Mouse (Mus musculus) frontal cortex, adult (tissue): ENCODE results near the gene Brd3.
A peak's percentile ranks its signal among the peaks of the same experiment; 100 is the strongest.

ENCODE experiments used
- ATAC-seq: cut with Nextera tagmentation; 2 replicates; pipeline ENCODE4 v1.9.2; 2017; ENCODE audit warnings: mild to moderate bottlenecking, moderate library complexity, mixed read lengths; ENCODE audit not compliant: low TSS enrichment

The Brd3 gene

DNA sequence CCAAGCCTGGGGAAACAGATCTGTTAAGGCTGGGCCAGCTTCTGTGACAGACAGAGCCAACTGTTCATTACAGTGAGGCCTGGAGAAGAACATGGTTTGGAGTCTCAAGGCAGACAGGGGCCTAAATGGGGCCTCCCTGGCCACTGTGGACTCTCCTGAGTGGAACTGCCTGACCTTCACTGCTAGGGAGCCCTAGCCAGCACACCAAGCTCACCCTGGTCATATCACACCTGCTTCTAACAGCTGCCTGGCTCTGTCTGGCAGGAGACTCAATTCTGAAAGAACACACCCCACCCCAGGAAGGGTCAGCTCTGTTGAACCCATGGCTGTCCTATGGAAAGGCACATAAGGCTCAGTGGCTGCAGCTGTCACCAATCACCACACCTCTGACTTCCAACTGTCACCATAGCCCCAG lies 36.3 kb downstream of the Brd3 start:
- no peak for ATAC-seq

DNA sequence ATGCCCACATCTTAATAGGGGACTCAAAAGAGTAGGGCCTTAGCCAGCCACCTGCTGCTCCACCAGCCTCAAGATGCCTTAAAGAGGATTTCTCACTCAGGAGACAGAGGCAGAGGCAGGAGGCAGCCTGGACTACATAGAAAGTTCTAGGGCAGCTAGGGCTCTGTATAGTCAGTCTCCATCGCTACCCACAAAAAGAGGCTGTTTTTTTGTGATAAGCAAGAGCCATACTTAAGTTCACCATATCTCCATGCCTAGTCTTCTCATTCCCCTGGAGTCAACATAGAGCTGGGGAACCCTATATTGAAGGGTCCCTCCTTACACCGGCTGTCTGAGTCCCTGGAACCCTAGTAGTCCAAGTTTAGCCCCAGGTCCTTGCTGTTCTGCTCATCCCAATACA lies 36.9 kb downstream of the Brd3 start:
- no peak for ATAC-seq

DNA sequence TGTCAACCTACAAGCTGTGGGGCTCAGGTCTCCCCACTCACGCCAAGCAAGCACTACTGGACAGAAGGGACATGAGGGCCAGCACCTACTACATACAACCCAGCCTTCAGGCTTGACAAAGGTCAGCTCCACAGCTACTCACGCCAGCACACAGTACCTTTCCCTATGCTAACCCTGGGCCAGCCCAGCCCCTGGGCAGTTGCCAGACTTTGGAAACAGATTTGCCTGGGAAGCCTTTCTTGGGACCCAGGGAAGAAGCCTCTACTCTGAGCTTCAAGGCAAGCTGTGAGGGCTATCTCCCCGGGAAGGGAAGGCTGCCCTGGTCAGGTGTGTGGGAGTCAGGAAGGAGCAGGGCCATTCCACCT lies 37.5 kb downstream of the Brd3 start:
- ATAC-seq, result no peak

DNA sequence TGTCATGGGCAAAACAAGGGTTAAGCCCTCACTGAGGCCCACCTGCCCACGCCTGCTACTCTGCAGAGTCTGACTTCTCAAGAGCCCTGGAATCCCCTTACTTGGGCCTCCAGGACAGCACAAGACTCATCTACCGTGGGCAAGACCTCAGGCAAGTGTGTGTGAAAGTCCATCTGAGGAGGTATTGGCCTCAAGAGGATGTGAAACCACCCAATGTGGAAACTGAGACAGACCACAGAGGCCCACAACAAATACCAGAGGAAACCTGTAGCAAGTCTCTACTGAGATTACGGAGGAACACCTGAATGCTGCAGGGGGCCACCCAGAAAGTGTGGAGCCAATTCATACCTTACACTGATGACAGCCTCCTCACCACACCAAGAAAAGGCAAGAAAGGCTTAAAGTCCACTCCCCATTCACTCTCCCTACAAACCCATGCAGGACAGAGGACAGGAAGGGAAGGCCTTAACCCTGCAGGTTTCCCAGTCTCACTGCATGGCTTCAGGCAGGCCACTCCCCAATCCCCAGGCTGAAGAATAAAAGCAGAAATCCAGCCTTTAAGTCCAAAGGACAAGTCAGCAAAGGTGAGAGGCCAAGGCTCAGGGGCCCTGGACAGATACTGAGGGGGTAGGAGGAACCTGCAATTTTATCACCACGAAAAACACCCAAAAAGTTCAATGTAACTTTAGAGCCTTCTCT lies 38.0 kb downstream of the Brd3 start:
- no peak for ATAC-seq

DNA sequence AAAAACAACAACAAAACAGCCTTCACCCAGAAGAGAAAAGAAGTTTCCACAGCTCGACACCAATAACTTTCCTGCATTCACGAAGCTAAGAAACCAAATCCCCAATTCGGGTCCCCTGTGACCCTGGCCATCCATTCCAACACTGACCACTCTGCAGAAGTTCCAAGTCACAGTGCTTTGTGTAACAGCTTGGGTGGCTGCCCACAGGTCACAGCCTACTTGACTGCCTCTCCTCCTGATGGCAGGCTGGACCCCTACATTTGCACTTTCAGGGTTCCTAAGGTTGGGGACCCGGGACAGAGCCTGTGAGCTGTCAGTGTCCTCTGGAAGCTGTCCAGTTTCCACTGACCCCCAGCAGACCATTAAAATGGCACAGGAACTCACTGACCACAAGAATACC lies 44.6 kb downstream of the Brd3 start:
- no peak for ATAC-seq

DNA sequence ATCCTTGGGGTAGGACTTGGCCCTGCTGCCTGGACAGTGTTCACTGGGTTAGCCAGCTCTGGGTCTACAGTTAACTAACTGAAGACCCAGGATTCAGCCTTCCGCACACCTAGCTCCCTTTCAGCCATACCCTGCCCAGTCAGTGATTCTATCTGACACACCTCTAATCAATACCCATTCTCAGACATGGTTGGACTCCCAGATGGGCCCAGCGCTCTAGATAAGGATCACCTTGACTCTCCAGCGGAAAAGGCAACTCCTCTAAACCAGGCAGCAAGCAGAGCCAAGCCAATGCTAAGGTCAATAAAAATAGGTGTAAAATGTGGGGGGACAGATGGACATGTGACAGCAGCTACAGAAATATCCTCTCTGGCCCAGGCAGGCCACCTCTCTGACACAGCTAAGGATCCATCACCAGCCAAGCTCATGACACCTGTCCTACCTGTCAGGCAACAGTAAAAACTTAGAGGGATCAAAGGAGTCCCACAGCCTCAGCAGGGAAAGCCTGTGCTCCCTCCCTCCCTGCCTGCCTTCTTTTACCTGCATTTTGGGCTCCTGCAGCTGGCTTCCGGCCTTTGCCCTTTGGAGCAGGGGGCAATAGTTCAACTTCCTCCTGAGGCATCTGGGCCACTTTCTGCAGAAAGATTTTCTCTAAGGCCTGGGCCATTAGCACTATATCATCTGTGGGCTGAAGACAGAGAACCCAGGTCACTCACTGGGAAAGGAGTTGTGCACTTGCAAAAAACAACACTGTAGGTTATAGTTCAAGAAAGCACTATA lies 45.4 kb downstream of the Brd3 start:
- ATAC-seq, result no peak

DNA sequence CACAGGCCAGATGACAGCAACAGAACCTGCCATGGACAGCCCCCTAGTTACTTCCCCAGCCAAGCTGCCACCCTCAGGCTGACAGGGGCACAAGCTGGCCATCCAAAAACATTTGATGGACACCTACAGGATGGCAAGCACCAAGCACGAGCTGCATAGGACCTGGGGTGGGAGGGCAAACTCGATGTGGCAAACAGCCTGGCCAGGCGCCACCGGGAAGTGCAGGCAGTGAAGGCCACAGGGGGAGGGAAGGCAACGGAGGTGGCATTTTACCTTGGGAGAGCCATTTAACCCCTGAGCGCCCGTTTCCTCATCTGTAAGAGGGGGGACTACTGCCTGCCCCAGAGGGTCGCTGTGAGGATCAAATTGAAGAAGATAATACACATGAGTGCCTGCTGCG lies 46.8 kb downstream of the Brd3 start:
- ATAC-seq, result no peak

DNA sequence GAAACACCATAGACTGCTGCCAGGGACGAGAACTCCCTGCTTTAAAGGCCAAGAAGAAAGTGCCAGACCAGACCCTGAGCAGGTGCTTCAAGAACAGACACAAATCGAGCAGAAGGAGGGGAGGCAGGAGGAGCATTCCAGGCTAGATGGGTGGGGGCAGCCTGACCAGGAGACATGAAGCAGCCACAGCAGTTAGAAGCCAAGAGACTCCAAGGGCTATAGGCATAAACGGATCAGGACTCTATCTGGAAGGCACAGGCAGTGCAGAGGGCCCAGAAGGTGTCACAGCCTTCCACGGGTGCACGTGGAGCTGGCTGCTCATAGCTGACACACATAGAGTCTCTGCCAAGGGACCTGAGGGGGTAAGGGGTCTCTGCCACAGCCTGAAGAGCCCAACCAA lies 47.3 kb downstream of the Brd3 start:
- ATAC-seq, result no peak

DNA sequence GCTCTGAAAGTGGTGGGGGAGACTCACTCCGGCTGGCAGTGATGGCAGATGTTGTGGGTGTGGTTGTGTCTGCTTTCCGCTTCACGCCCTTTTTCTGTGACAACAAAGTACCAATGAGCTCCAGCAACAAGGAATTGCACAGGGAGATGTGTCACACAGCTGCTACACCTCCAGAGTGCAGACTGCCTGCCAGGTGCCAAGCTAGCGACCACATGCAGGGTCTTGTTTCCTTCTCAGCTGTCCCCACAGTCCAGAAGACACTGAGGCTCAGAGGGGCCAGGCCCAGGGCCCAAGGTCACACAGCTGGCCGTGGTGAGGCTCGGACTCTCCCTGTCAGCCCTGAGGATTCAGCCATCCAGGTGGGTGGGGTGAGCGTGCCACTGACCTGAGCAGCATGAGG lies 47.7 kb downstream of the Brd3 start:
- no peak for ATAC-seq

DNA sequence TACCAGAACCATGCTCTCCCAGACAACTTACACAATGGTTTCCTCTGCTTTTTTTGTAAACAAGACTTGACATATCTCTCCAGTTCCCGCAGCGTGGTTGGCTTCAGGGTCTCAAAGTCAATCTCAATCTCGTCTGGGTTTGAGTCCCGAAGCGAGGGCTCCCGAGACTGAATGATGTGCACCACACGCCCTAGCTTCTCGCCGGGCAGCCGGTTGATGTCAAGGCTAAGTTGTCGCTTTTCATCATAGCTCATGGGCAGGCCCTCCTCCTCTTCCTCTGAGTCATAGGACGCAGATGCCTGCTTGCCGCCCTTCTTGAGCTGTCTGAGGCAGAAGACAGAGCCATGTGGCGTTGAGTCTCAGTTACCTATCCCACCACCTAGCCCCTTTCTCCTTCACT lies 57.2 kb downstream of the Brd3 start:
- peak; percentile 76; the same call in 1 of the 2 replicates for ATAC-seq

DNA sequence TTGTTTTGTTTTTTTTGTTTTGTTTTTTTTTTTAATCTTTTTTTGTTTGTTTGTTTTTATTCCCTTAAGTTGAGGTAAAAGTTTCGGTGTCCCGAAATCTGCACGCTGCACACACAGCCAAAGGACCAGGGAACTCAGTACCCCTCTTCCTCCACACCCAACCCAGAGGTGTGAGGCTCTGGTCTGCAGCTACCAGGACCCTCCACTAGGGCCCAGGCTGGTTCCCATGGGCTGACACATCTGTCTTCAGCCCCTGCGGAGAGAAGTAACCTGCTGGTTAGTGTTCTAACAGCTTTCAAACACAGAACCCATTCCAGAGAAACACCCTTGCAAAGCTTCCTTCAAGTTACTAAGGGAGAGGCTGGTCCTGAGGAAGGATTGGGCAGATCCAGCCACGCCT lies 59.7 kb downstream of the Brd3 start:
- ATAC-seq, result no peak

DNA sequence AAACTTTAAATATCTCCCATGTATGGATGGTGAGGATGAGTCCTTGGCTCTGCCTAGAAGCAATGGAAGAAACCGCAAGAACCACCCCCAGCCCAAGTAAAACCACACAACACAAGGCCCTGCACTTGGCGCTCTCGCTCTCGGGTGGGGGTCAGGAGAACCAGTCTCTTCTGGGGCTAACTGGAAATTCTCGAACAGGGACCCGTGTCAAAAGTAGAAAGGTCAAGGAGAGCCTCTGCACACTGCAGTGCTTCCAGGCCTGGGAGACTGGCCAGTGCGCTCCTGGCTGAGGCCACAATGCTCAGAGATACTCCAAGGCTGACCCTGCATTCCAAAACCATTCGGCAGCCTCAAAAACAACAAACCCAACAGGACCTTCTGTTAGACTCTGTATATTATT lies 60.6 kb downstream of the Brd3 start:
- ATAC-seq, result no peak

DNA sequence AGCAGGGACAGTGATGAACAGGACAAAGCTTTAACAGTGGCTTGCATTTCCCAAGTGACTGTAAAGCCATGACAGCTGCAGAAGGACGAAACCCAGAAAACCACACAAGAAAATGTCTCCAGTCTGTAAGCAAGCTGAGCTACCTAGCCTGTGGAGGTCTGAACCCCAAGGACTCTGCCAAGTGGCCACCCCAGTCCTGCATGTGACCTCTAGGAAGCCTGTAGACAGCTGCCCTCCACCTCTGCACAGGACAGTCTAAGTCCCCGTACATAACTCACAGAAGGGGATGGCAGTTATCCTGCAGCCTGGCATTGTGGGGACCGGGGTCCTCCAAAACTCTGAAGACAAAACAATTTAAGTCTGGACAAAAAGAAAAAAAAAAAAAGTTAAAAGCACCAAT lies 61.6 kb downstream of the Brd3 start:
- ATAC-seq, result no peak

DNA sequence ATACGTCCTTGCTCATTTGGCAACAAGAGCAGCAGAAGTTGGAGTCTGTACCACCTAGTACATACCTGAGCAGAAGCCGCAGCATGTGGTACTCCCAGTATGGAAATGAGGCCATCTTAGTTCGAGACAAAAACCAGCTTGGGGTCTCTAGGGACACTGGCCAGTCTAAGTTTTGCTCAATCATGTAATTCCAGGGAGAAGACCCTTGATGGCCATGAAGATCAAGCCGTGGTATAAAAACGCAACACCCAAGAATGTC lies 64.1 kb downstream of the Brd3 start:
- no peak for ATAC-seq

DNA sequence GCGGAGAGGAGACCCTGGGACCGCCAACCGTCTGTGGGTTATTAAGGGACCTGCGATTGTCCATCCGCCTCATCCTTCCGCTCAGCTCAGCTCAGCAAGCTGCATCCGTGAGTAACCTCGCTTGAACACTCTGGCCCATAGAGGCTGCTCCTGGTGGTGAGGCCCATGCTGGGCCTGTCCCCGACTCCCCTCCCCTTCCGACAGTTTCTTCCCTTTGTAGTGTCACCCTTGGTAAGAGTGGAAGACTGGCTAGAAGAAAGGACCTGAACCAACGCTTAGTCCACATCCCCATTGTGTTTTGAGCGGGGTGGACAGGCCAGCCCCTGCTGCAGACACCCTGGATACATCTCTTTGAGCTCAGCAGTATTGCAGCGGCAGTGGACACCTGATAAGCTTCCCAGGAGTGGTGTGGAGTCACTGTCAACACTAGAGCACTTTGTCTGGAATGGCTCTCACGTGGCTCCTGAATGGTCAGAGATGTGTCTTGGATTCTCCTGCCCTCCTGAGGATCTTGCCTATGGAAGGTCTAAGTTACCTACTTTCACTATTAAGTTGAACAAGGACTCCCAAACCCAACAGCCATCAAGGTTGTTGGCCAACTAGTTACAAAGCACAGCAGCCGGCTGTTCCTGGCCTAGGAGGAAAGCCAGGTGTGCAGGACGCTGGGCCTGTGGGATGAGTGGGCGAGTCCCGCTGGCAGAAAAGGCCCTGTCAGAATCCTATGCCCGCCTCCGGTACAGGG lies 64.6 kb downstream of the Brd3 start:
- ATAC-seq, result peak; percentile 28

DNA sequence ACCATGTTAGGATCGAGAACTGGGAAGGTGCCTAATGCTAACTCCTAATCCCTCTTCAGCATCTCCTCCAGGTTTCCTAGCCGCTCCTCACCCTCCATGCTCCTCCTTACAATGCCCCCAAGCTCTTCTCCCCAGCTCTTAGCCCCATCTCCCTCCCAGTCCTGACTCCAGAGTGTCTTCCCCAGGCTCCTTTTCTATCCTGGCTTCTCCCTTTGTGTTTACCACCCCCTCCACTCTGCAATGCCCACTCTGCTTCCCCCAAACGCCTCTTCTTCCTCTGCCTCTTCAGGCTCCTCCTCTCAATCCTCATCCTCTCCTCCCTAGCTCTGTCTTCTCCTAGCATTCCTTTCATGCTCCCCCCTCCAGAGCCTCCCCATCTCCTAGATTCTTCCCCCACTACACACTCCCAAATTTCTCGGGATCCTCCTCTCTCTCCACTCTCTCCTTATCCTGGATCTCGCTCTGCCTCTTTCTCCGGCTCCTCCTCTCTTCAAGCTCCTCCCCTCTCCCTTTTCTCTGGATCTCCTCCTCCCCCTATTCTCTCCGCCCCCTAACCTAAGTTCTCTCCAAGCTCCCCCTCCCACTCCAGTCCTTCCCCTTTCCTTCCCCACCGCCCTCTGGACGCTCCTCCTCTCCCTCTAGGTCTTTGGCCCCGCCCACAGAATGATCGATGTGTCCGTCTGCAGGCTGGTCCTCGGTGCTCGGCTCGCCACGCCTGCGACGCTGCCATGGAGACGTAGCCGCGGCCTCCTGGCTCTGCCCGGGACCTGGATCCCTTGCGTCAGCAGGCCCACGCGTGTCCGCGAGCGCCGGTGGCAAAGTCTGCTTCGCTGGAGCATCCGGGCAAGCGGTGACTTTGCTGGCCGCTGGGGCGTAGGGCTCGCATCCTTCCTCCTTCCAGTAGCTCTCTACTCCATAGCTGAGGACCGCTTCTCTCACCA lies 65.4 kb downstream of the Brd3 start, which contains the start of gene Brd3os:
Brd3os (plus strand) TSS at position 558 of the 941 bp plus-strand sequence.
- ATAC-seq, result peak; percentile 89

DNA sequence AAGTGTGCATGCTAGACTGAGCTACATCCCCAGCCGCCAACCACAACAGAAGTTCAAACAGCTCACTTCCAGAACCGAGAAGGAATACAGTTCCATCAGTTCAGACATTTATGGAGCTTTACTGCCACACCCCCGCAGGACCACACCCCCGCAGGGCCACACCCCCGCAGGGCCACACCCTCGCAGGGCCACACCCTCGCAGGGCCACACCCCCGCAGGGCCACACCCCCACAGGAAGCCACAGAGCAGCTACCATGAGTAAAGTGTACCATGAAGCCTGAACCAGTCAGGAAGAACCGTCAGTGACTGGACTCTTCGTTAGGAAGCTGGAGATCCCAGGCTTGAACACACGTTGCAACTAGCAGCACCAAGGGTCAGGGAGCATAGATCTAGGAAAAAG lies 69.2 kb downstream of the Brd3 start:
- ATAC-seq, result no peak

DNA sequence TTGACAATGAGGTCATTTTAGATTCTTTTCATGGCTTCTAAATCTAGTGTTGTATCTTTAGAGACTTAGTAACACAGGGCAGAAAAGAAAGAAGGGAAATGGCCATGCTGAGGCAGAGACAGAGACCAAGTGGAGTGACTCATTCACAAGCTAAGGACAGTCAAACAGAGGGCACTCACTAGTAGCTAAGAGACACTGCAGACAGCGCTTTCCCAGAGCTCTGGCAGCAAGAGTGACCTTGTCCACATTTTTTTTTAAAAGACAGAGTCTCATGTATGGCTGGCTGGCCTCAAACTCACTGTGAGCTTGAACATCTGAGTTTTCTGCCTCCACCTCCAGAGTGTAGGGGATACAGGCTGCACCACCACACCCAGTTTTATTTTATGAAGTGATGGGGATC lies 69.6 kb downstream of the Brd3 start:
- ATAC-seq, result no peak

DNA sequence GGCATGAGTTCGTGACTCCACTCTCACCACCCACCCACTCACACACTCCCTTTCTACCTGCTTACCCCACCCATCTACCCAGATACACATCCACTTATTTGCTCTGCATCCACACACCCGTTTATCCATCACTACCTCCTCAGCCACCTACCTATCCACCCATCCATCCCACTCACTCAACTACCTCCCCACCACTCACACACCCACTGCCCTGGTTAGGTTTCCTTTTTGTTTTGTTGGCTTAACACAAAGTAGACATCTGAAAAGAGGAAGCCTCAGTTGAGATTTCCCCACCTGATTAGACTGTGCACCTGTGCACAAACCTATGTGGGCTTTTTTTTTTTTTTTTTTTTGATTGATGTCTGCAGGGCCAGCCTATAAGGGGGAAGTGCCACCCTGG lies 74.9 kb downstream of the Brd3 start:
- ATAC-seq, result no peak

DNA sequence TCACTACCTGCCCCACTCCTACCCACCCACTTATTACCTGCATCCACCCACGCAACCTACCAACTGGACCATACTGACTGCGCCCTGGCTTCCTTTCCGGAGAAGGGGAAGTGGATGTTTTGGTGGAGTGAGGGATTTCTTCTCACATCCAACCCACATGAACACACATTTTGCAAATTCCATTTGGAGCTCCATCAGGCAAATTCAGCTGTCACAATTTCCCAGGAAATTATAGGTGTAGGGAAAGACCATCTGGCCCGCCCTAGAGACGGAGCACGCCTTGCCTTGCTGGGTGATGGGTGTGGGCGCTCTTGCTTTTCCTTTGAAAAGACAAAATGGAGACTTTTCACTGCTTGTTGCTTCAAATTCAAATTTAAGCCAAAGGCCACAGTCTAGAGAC lies 76.8 kb downstream of the Brd3 start:
- peak; percentile 69 for ATAC-seq

DNA sequence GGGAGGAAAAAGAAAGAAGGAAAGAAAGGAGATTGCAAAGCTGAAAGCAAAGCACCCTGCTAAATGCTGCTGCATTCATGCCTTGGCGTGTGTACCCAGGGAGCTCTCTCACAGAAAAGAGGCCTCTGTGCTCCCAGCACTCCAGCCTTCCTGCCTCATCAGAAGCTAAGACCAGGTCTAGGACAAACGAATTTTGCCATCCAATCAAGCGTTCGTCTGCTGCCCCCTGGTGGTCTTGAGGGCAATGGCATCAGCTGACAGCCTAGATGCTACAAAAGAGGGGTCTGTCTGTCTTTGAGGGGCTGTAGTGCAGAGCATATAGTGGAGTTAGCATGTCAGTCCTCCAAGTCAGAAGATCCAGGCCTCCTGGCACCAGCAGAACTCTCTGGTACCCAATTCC lies 79.4 kb downstream of the Brd3 start:
- peak; percentile 63 for ATAC-seq

DNA sequence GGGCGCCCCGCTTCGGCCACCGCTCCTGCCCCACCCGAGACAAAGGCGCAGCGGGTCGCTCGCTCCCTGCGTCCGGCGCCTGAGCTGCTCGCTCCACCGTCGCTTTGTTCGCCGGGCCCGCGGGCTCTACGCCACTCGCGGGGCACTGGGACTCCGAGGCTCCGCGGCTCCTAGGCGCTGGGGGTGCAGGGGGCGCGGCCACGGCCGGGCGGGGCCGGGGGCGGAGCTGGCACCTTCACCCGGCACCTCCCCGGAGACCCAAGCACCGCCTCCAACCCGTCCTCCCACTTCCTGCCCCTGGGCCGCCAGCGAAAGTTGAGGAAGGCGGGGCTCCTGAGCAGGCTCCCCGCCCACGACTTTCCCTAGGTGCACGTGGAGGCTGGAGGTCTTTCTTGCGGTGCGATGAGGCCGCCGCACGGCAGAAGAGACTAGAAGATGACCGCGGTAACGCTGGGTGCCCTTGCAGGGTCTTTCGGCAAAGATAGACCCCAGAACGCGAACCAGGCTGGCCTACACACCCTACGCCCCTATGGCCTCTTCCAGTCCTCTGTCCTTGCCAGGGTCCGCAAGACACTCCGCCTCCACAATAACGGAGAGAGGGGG lies 80.5 kb downstream of the Brd3 start, which contains the start of gene Vav2:
Vav2 (minus strand) TSS at position 179 of the 603 bp plus-strand sequence.
- peak; percentile 29 for ATAC-seq
